Mouse (Mus musculus) forebrain, embryonic 14.5 days (tissue): ENCODE data around the gene Tbc1d8b. TPM values are rescaled to one million over a fixed set of nuclear protein-coding genes. Genes with fewer than 3 reads are reported as not detected.

Experiments
- ATAC-seq: fragments of 200-750 bp; cut with Nextera tagmentation; 2 replicates; pipeline ENCODE4 v1.8.0; 2017; ENCODE audit warnings: mild to moderate bottlenecking, moderate library complexity
- DNase-seq: peaks from one replicate; pipeline ENCODE4 v3.0.0-alpha.2; 2015; ENCODE audit warnings: low spot score
- H3K27ac ChIP-seq: fragments of 300-500 bp; sonication (generic); 2 replicates; pipeline ENCODE4 v1.5.1; 2014; ENCODE audit warnings: low read depth, mild to moderate bottlenecking, control low read depth, low read length, moderate library complexity
- H3K27me3 ChIP-seq: fragments of 300-500 bp; sonication (generic); replicated peaks from 2 replicates; pipeline ENCODE4 v1.6.1; 2014; ENCODE audit warnings: low read length, control low read depth, mixed read lengths; ENCODE audit not compliant: control insufficient read depth, insufficient read depth
- H3K36me3 ChIP-seq: fragments of 300-500 bp; sonication (generic); 2 replicates; pipeline ENCODE4 v1.6.1; 2014; ENCODE audit warnings: low read length, control low read depth; ENCODE audit not compliant: control insufficient read depth, insufficient read depth
- H3K4me1 ChIP-seq: fragments of 300-500 bp; sonication (generic); 2 replicates; pipeline ENCODE4 v1.6.1; 2014; ENCODE audit warnings: antibody characterized with exemption, low read length, control low read depth; ENCODE audit not compliant: control insufficient read depth, insufficient read depth
- H3K4me2 ChIP-seq: fragments of 300-500 bp; sonication (generic); 2 replicates; pipeline ENCODE4 v1.6.1; 2014; ENCODE audit warnings: mild to moderate bottlenecking, control low read depth, low read length
- H3K4me3 ChIP-seq: fragments of 300-500 bp; sonication (generic); 2 replicates; pipeline ENCODE4 v1.5.1; 2014; ENCODE audit warnings: low read depth, low read length, control low read depth
- H3K9ac ChIP-seq: fragments of 300-500 bp; sonication (generic); 2 replicates; pipeline ENCODE4 v1.6.1; 2014; ENCODE audit warnings: mild to moderate bottlenecking, low read length, control low read depth, moderate library complexity
- H3K9me3 ChIP-seq: fragments of 300-500 bp; sonication (generic); replicated peaks from 2 replicates; pipeline ENCODE4 v1.6.1; 2016; ENCODE audit warnings: low read length, control low read depth, mixed read lengths; ENCODE audit not compliant: control insufficient read depth
- WGBS: fragments of 180-500 bp; shearing (Covaris S2); extraction: QIAGEN DNeasy Blood & Tissue Kit; methylation state at CpG from one replicate; pipeline ENCODE4 v1.1.7; 2014; 5-methylcytosine and 5-hydroxymethylcytosine counted together
- polyA plus RNA-seq: library from polyadenylated mRNA; unstranded; fragments of >200 nt; fragmentation: Nextera tagmentation; extraction: Ambion mirVana; gene quantifications from 2 replicates; pipeline ENCODE4 v1.2.1, GENCODE M21; 2014

Tbc1d8b gene
- polyA plus RNA-seq, 1 experiment from 2014 or later: 0.36 TPM

GRCm38 (mm10) chrX:139775084-139775612 is 90.4 kb downstream of the Tbc1d8b start:
- ATAC-seq (no peak), DNase-seq (no peak)
- Histone ChIP-seq H3K36me3 (no peaks in the 10 kb centered on the region), H3K4me1 (no peaks in the 10 kb centered on the region), H3K27me3 (no peaks in the 10 kb centered on the region), H3K9me3 (no peaks in the 10 kb centered on the region), H3K9ac (no peak overlapping the region), H3K27ac (no peak overlapping the region), H3K4me2 (no peak overlapping the region), H3K4me3 (no peak overlapping the region)
- 79% methylated on average over 7 of the region's 7 CpGs for WGBS

- no peak overlapping the region for H3K4me2 ChIP-seq
- no peak overlapping the region for H3K27ac ChIP-seq
- WGBS: 66% methylated on average over 4 of the region's 4 CpGs
- ATAC-seq: no peak
- H3K9ac ChIP-seq: no peak overlapping the region
- H3K4me1 ChIP-seq: no peaks in the 10 kb centered on the region
- no peaks in the 10 kb centered on the region for H3K27me3 ChIP-seq
- no peak for DNase-seq
- H3K4me3 ChIP-seq: no peak overlapping the region
- H3K36me3 ChIP-seq: no peaks in the 10 kb centered on the region
- H3K9me3 ChIP-seq: no peaks in the 10 kb centered on the region
Measured at GRCm38 (mm10) chrX:139777357-139777756, 92.6 kb downstream of the Tbc1d8b start.

- no peak for DNase-seq
- Histone ChIP-seq H3K9me3 (no peaks in the 10 kb centered on the region), H3K27me3 (no peaks in the 10 kb centered on the region), H3K27ac (no peak overlapping the region), H3K4me3 (no peak overlapping the region), H3K36me3 (no peaks in the 10 kb centered on the region), H3K9ac (no peak overlapping the region), H3K4me2 (no peak overlapping the region), H3K4me1 (no peaks in the 10 kb centered on the region)
- ATAC-seq: no peak
- 67% methylated on average over 1 of the region's 1 CpGs for whole genome bisulfite sequencing
Measured at GRCm38 (mm10) chrX:139778886-139779285, 94.1 kb downstream of the Tbc1d8b start.

- Histone ChIP-seq H3K9ac (no peak overlapping the region), H3K4me3 (no peak overlapping the region), H3K27ac (no peak overlapping the region), H3K4me2 (no peak overlapping the region), H3K36me3 (no peaks in the 10 kb centered on the region), H3K9me3 (no peaks in the 10 kb centered on the region), H3K4me1 (no peaks in the 10 kb centered on the region), H3K27me3 (no peaks in the 10 kb centered on the region)
- ATAC-seq (no peak), DNase-seq (no peak)
- WGBS: 74% methylated on average over 5 of the region's 5 CpGs
Measured at GRCm38 (mm10) chrX:139779401-139779800, 94.6 kb downstream of the Tbc1d8b start.

GRCm38 (mm10) chrX:139780988-139781387 is 96.2 kb downstream of the Tbc1d8b start:
- H3K4me2 ChIP-seq: no peak overlapping the region
- 70% methylated on average over 3 of the region's 3 CpGs for WGBS
- no peak for ATAC-seq
- no peaks in the 10 kb centered on the region for H3K36me3 ChIP-seq
- no peaks in the 10 kb centered on the region for H3K4me1 ChIP-seq
- no peak overlapping the region for H3K4me3 ChIP-seq
- no peak overlapping the region for H3K9ac ChIP-seq
- DNase-seq: no peak
- H3K9me3 ChIP-seq: no peaks in the 10 kb centered on the region
- no peaks in the 10 kb centered on the region for H3K27me3 ChIP-seq
- no peak overlapping the region for H3K27ac ChIP-seq

GRCm38 (mm10) chrX:139781563-139781962 is 96.8 kb downstream of the Tbc1d8b start:
- Histone ChIP-seq H3K4me2 (no peak overlapping the region), H3K4me1 (no peaks in the 10 kb centered on the region), H3K9me3 (no peaks in the 10 kb centered on the region), H3K9ac (no peak overlapping the region), H3K27me3 (no peaks in the 10 kb centered on the region), H3K36me3 (no peaks in the 10 kb centered on the region), H3K27ac (no peak overlapping the region), H3K4me3 (no peak overlapping the region)
- DNase-seq (no peak), ATAC-seq (no peak)
- WGBS: 81% methylated on average over 4 of the region's 4 CpGs

- Histone ChIP-seq H3K4me3 (no peak within 1 kb of the TSS), H3K27me3 (no peaks in the 10 kb centered on the region), H3K27ac (no peak within 1 kb of the TSS), H3K9ac (no peak within 1 kb of the TSS), H3K4me2 (no peak within 1 kb of the TSS), H3K36me3 (no peaks in the 10 kb centered on the region), H3K9me3 (no peaks in the 10 kb centered on the region), H3K4me1 (no peaks in the 10 kb centered on the region)
- ATAC-seq (peak; percentile 67; the same call in 1 of the 2 replicates), DNase-seq (peak; percentile 31)
- WGBS: 40% methylated on average over 6 of the region's 6 CpGs
Measured at GRCm38 (mm10) chrX:139782278-139783044, 97.7 kb downstream of the Tbc1d8b start, which contains the start of gene Ripply1. TSS of gene Ripply1 (minus strand) at chrX:139782353.

GRCm38 (mm10) chrX:139783045-139783422 is 98.2 kb downstream of the Tbc1d8b start:
- Histone ChIP-seq H3K4me3 (no peak overlapping the region), H3K27me3 (no peaks in the 10 kb centered on the region), H3K27ac (no peak overlapping the region), H3K9me3 (no peaks in the 10 kb centered on the region), H3K4me2 (no peak overlapping the region), H3K4me1 (no peaks in the 10 kb centered on the region), H3K36me3 (no peaks in the 10 kb centered on the region), H3K9ac (no peak overlapping the region)
- WGBS: 49% methylated on average over 3 of the region's 3 CpGs
- no peak for DNase-seq
- no peak for ATAC-seq

- Histone ChIP-seq H3K4me2 (no peak overlapping the region), H3K36me3 (no peaks in the 10 kb centered on the region), H3K4me3 (no peak overlapping the region), H3K27ac (no peak overlapping the region), H3K9me3 (no peaks in the 10 kb centered on the region), H3K9ac (no peak overlapping the region), H3K4me1 (no peaks in the 10 kb centered on the region), H3K27me3 (no peaks in the 10 kb centered on the region)
- DNase-seq (no peak), ATAC-seq (no peak)
- 40% methylated on average over 1 of the region's 1 CpGs for WGBS
Measured at GRCm38 (mm10) chrX:139785764-139786163, 101.0 kb downstream of the Tbc1d8b start.
